Mouse (Mus musculus): ENCODE data around the gene Me1.
"Not testable (repeated sequence)": the region's sequence is repeated elsewhere in the genome, so short reads cannot be mapped to it uniquely, and the experiment has no call there.

Gene Me1

DNA sequence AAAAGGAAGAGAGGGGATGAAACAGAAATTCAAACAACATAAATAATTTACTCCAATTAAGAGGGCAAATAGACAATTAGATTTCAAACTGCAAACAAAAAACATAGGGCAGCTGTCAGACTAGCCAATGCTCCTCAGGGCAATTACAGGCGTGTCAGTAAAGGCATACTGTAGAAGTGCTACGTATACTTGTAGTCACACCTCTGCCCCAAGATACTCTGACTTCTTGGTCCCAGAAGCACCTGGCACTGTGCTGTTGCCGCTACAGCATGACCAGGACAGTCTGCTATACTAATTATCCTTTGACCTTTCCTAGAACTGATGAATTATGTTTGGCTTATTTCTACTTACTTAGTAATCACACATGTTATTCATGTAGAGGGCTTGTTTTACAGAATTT lies 44.5 kb downstream of the Me1 start:
- no peak for DNase-seq

GRCm38 (mm10) chr9:86650822-86651221 lies 44.9 kb downstream of the Me1 start:
- no peak for DNase-seq

- DNase-seq = peak; percentile 45
Measured at GRCm38 (mm10) chr9:86647931-86648550, 47.7 kb downstream of the Me1 start.

DNA sequence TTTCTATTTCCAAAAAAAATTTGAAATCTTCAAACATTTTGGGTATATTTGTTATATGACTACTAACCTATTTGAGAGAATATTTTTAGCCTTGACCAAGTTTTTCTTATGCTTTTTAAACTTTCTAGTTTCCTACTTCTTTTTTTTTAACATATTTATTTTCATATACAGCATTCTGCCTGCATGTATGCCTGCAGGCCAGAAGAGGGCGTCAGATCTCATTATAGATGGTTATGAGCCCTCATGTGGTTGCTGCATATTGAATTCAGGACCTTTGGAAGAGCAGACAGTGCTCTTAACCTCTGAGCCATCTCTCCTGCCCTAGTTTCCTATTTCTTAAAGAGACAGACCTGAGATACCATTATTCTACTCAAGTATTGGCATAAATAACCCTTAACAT lies 48.9 kb downstream of the Me1 start:
- DNase-seq = no peak

GRCm38 (mm10) chr9:86643497-86643896 lies 52.3 kb downstream of the Me1 start:
- DNase-seq = no peak

DNA sequence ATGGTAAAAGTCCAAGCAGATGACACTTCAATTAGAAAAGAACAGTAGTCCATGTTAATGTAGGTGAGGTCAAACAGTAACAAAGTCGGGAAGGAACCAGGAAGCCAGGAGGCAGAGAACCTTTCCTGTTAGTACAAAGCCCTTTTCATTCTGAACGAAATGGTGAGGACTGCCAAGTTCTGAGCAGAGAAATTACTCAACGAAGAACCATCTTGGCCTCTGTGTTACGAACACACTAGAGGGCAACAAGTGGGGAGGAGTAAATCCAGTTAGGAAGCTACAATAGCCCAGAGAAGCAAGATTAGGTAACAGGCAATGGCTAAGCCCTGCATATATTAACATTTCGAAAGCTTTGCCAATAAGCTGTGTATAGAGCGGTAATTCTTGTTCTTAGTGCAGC lies 57.0 kb downstream of the Me1 start:
- peak; percentile 15 for DNase-seq

DNA sequence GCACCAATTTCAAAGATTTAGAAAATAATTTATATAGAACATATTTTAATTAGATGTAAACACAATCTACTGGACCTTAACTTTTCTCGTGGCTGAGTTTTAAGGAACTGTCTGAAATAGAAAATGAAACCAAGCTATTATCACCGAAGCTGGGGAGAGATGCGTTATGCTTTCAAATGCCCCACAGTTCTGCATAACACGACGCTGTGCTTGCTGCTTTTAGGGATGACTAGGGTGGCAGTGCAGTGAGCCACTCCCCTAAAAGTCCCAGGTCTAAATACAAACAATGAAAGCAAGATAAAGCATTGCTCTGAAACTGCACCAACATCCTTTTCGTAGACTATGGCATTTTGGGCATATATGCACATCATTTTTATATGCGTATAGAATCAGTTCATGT lies 64.6 kb downstream of the Me1 start:
- no peak for DNase-seq

GRCm38 (mm10) chr9:86630352-86630931 lies 65.3 kb downstream of the Me1 start:
- DNase-seq = no peak

DNA sequence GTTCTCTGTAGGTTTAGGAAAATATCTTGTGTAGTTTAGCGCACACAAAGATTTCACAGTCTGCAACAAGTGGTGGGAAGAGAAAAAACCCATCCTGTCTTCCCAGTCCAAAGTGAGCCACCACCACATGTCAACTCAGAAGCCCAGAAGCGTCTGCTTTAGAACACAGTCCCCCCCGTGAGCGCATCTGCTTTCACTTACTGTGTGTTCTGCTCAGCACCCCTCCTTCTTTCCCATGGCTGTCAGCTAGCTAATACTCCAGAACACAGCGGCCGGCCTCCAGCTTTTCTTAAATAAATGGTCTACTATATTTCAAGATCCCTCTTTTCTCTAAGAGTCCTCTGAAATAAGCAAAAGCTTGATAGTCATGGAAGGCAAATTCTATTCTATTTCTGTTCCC lies 66.4 kb downstream of the Me1 start:
- DNase-seq = no peak

DNA sequence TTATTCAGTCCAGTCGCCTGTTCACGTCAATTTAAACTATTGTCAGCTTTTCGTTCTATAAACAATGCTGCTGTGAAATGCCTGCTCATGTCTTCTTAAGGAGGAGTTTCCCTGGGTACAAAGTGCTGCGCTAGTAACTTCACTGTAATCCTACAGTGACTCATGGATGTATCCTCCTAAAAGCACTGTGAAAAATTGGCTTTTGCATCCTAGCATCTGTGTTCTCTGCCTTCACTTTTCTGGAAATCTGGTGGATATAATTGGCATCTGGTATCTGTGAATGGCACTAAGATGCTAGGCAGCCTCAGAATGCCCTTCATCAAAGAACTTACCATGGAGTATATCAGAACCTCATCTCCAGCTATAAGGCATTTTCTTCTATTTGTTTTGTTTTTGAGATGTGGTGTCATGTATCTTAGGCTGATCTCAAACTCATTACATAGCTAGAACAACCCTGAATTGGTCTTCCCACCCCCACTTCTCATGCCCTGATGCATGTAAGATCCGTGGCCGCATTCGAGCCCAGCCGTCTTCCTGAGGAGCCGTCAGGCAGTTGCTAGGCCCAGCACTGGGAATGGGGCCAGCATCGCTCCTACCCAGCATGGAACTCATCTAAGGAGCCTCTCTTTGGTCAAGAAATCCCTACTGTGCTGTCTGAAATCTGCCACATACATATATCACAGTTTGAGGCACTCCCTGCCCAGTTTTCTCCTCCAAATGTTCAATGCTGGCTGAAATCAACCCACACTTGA lies 67.8 kb downstream of the Me1 start:
- no peak for DNase-seq

DNA sequence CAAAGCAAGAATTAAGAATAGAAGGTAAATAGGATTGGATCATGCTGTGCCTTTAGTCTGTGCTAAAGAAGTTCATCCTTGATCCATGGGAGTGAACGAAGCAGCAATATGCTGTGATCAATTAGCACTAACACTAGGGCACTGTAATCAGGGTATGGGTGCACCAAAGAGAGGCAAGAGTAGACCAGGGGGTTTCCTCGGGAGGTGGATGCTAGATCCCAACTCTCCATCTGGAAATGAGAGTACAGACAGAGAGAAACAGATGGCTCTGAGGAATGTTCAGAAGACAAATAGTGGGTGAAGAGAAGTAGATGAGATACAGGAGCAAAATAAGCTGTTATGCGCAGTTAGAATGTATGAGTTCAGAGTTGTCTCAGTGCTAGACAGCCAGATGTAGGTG lies 68.8 kb downstream of the Me1 start:
- no peak for DNase-seq

DNA sequence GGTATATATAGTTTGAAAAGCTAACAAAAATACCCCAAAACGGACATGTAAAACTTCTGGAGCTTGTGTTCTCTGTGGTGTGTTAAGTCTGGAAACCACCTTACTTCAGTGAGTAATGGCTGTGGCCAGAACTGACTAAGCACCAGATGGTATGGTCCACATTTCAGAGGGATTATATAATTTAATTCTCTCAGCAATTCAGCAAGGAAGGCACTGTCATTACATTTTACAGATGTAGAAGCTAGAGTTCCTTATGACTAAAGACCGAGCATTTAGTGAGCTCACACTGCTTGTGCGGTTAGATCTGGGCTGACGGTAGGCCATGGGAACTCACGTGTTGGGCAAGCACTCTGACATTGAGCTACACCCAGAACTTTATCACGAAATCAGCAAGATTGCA lies 71.0 kb downstream of the Me1 start:
- no peak for DNase-seq

DNA sequence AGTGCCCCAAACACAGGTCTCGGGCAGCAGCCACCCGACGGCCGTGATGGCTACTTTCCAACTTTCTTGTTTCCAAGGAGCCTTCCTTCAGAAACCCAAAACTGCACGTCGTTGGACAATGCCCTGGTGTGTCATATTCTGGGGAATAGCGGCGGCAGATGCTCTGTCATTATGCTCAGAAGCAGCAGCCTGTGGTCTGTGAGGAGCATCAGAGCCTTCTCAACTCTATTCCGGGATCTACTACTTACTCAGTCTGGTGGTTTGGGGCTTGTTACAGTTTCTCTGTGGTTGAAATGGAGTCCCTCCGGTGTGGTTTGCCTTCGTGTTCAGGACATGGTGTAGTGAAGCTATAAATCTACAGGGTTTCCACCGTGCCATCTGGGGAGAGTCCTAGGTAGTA lies 71.7 kb downstream of the Me1 start:
- DNase-seq = no peak

GRCm38 (mm10) chr9:86622062-86622461 lies 73.7 kb downstream of the Me1 start:
- no peak for DNase-seq

DNA sequence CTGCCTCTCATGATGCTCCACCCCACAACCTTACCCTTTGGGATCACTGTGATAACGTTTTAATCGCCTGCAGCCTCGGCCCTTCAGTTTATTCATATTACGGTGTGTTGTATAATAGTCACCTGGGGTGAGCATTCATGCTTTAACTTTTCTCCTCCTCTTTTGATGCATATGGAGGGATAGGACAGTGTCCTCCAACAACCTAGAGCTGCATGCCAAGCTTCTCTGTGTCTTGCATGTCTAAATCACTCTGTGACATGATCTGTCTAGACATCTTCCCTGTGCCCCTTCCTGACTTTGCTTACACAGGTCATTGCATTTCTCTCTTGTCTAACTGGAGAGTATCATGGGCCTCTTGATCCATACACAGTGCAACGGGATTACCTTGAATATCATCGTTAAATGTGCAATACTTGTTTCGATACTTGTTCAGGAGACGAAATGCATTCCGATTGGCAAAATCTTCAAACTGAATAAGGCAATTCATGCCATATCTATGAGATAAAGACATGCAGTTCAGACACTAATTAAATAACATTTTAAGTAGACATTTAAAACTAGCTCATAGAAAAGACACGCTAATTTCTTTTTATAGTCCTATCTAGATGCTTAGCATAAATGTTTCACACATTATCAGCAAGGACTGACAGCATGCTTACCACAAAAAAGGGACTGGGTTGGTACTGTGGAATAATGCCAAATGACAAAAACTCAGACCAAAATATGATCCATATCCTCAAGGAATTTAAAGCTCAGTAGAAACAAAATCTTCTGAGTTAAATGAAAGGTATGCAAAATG lies 76.2 kb downstream of the Me1 start:
- no peak for DNase-seq

GRCm38 (mm10) chr9:86617837-86618492 lies 77.8 kb downstream of the Me1 start:
- DNase-seq = no peak

DNA sequence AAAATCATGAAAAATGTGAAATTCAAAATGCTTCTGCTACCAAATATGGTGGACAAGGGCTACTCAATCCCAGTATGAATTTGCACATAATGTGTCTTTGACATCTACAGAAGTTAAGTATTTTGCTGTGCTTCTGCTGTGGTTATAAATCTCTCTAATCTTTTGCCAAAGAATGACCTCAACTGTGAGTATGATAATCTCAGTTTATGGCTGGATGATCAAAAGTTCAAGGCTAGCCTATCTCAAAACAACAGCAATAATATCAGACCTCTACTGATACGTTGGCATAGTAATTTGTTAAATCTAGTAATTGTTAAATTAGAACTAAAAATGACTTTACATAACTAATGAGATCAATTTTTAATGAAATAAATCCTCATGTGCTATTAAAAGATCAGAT lies 80.0 kb downstream of the Me1 start:
- DNase-seq = no peak

DNA sequence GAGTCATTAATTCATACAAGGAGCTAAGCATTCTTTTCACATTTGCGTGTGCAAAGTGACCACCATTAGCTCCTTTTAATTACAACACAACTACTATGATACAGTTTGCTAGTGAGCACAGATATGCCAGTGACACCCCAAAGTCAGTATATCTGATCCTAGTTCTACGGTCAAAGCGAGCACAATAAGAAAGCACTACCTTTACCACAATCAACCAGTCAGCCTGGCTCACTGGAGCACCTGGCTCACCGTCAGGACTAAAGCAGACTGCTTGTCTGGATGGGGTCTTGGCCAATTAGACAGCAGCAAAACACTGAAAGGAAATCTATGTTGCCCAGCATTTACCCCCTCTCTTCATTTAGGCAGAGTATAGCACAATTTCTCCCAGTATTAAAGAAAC lies 83.7 kb downstream of the Me1 start:
- no peak for DNase-seq

DNA sequence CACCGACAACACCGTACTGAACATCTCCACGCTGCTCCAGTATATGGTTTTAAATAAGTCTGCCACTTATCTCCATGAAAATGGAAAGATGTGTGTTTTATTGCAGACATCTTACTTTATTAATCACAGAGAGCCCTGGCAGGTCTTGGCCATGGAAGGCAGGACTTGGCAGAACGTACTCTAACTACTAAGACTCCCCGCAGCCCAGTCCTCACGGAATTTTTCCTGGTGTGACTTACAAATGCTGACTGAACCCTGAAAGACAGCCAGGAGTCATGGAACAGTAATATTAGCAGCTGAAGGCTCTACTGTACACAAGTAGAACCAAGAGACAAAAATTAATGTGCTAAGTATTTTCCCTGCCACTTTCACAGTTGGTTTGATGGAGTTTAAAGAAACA lies 90.0 kb downstream of the Me1 start:
- DNase-seq = no peak

- no peak for DNase-seq
Measured at GRCm38 (mm10) chr9:86599723-86600303, 95.9 kb downstream of the Me1 start.

- DNase-seq = not testable (repeated sequence)
Measured at GRCm38 (mm10) chr9:86596983-86597382, 98.8 kb downstream of the Me1 start.

GRCm38 (mm10) chr9:86594357-86594767 lies 101.4 kb downstream of the Me1 start:
- not testable (repeated sequence) for DNase-seq
